Mouse (Mus musculus): Measurements from ENCODE around the gene Erbin.

DNA sequence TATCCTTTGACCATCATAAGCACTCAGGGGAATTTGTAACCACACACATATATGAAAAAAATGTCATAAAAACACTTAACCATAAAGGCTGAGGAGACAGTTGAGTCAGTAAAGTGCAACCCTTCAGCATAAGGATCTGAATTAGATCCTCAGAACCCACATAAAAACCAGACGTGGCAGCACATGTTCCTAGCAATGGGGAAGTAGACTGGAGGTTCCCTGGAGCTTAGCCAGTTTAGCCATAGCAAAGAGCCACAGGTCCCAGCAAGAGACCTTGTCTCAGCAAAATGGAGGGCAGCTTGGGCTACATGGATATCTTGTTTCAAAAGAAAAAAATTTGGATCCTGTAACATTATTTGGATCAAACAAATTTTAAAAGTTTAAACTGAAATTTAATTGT, 20.3 kb downstream of the Erbin start:
- no peak for TF ChIP-seq POLR2A (IDR thresholded peaks at IDR 0.05; ENCODE audit: control insufficient read depth, low read depth, low read length)
- no peak for TF ChIP-seq CTCF (IDR thresholded peaks at IDR 0.05; ENCODE audit: control insufficient read depth, insufficient read depth, insufficient replicate concordance, low read depth, low read length)

Measured in testis, adult 2 months (tissue).